Mouse (Mus musculus): ENCODE results near the gene Ppp1r2. TPM values are rescaled to one million over a fixed set of nuclear protein-coding genes. Genes with fewer than 3 reads are reported as not detected.

Ppp1r2 gene
- total RNA-seq, 2 experiments from 2014 or later: 65.8 to 71.9 TPM

DNA sequence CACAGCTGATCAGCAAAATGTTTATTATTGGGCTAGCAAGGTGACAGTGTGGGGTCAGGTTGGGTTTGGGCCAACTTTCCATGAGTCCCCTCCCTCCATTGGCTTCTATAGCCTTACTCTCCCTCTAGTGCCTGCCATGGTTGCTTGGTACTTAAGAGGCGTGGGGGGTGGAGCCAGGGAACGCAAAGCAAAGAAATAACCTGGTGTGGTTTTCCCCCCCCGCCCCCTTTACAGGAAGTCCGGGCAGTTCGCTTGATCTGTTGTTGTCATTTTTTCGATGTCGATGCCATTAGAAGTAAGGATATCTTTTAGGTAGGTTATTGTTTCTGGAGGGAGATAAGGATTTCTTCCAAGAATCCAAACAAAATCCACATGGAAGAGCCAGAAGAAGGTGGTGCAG is 22.0 kb upstream of the Ppp1r2 start:
- DNase-seq (ENCODE audit: extremely low spot score in 1 of 2, low spot score in 2 of 2): no peak
- intact Hi-C loops (cut with DNase I): no loop called here

DNA sequence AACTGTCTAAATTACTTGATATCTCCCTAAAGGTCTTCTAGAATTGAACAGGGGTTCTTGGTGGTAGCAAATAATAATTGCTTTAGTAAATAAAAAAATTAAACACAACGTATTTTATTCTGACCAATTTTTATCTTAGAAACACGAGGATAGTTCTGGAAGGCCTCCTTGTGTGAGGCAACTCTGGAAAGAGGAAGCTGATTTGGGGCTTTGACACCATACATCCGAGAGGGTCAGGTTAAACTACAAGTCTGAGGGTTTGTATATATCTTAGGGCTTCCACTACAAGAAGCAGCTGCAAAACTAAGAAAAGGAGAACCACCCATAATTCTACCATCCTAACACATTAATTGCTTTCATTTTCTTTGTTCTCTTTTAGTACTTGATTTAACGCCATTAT is 18.7 kb upstream of the Ppp1r2 start:
- no peak for DNase-seq (ENCODE audit: extremely low spot score in 1 of 2, low spot score in 2 of 2)
- intact Hi-C loops (cut with DNase I): no loop called here

DNA sequence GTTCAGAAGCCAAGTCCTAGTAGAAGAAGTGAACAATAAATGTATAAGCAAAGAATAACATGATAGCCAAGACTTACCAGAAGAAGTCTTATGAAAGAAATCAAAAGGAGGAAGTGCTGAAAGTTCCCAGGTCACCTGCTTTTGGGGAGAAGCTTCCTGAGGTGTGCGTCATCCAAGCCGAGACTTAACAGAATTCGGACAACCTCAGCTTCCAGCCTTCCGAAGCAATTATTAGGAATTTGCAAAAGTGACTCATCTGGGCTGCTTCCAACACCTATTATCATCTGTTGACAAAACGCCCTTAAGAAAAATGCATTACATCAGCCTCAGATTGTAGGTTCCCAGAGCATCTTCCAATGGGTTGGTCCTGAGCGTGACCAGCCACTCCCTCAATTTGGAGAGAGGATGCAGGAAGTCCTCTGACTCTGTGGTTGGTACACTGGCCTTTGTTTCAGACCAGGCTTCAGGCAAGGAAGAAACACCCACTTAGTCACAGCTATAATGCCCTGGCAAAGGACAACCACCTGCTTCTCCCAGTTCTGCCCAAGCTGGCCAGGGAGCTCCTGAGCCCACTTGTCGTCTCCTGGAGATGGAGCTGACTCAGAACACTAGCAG is 15.8 kb upstream of the Ppp1r2 start:
- no peak for DNase-seq (ENCODE audit: extremely low spot score in 1 of 2, low spot score in 2 of 2)
- intact Hi-C loops (cut with DNase I): no loop called here

- intact Hi-C loops (cut with DNase I): no loop called here
- DNase-seq (ENCODE audit: extremely low spot score in 1 of 2, low spot score in 2 of 2): peak; percentile 79 to 92
Observed at GRCm38 (mm10) chr16:31290281-31290680, 15.2 kb upstream of the Ppp1r2 start.

GRCm38 (mm10) chr16:31287712-31288111 is 12.6 kb upstream of the Ppp1r2 start:
- intact Hi-C loops (cut with DNase I): no loop called here
- DNase-seq (ENCODE audit: extremely low spot score in 1 of 2, low spot score in 2 of 2): no peak

DNA sequence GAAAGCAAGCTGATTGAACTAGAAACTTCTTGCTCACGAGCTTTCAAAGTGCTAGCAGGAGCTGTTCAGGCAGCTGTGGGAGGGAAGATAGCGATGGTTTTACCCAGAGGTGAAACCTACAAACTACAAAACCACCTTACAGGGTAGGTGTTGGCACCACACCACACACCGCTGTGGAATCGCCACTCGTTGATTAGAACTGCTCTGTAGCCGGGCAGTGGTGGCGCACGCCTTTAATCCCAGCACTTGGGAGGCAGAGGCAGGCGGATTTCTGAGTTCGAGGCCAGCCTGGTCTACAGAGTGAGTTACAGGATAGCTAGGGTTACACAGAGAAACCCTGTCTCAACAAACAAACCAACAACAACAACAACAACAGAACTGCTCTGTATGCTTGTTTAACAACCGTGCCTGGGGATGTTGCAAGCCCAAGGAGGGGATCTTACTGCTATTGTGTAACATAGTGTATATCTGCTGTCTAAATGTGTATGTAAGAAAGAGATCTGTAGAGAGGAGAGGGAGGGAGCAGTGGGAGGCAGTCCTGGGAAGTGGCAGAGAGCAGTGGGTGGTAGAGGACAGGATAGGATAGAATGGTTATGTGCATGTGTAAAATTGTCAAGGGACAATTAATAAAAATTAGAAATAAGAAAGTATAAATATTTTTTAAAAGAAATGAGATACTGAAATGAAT is 11.9 kb upstream of the Ppp1r2 start:
- DNase-seq (ENCODE audit: extremely low spot score in 1 of 2, low spot score in 2 of 2): no peak

GRCm38 (mm10) chr16:31281981-31282380 is 6.9 kb upstream of the Ppp1r2 start:
- intact Hi-C loops (cut with DNase I): no loop called here
- DNase-seq (ENCODE audit: extremely low spot score in 1 of 2, low spot score in 2 of 2): peak in 1 of 2 experiments; percentile 70

More for the DNA sequence above, 11.9 kb upstream of the Ppp1r2 start:
- intact Hi-C loops (cut with DNase I): no loop called here

DNA sequence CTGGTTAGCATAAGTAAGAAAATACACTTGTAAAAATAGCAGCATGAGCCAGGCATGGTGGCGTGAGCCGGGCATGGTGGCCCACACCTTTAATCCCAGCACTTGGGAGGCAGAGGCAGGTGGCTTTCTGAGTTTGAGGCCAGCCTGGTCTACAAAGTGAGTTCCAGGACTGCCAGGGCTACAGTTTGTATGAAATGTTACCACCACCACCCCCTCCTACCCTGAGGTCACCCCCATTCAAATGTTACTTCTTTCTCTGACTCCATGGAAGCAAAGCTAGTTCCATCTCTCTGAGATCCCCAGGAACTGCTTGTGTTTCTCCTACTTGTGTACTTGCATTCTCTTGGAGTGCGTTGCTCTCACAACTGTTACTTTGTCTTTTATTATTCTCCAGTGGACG is 5.1 kb upstream of the Ppp1r2 start:
- intact Hi-C loops (cut with DNase I): no loop called here
- no peak for DNase-seq (ENCODE audit: extremely low spot score in 1 of 2, low spot score in 2 of 2)

DNA sequence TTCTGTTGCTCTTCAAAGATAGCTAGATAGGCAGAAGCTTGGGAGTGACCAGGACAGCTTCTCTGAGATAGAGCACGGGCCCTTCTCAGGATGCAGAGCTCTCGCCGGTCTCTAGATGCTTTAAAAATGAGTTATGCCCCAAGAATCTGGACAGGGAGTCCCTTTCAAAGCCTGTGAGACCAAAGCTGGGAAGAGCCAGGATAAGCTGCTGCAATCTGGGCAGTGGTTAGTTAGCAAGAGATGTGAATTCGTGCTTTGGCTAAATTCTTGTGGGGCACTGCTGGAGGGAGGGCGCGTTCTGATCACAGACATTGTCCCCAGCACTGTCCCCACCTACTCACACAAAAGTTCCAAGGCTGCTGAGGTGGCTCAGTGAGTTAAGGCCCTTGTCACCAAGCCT is 3.5 kb upstream of the Ppp1r2 start:
- intact Hi-C loops (cut with DNase I): loop anchor here (5.0 kb wide), 1 partner anchor 69 kb away; no protein-coding TSS in a partner anchor
- no peak for DNase-seq (ENCODE audit: extremely low spot score in 1 of 2, low spot score in 2 of 2)

GRCm38 (mm10) chr16:31278081-31278480 is 3.0 kb upstream of the Ppp1r2 start:
- DNase-seq (ENCODE audit: extremely low spot score in 1 of 2, low spot score in 2 of 2): no peak
- intact Hi-C loops (cut with DNase I): loop anchor here (5.0 kb wide), 1 partner anchor 69 kb away; no protein-coding TSS in a partner anchor

DNA sequence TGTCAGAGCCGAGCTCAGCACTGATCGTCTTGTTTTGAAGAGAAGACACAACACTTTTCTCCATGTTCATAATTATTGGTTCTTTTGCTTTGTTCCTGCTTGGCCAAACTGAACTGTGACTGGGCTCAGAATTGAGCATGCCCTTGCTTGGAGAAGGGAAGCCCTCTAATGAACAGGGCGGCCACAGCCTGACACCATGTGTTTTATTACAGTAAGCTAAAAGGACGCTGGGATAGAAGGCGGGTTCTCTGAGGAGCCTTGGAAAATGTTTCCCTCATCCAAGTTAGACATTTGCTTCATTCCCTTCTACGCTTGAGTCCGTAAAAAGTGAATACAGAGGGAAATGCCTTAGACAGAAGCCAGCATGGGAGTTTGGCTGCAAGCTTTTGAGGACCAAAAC is 1.9 kb upstream of the Ppp1r2 start:
- DNase-seq (ENCODE audit: extremely low spot score in 1 of 2, low spot score in 2 of 2): no peak
- intact Hi-C loops (cut with DNase I): loop anchor here (5.0 kb wide), 1 partner anchor 70 kb away; no protein-coding TSS in a partner anchor

- intact Hi-C loops (cut with DNase I): loop anchor here (5.0 kb wide), 1 partner anchor 71 kb away; no protein-coding TSS in a partner anchor
- DNase-seq (ENCODE audit: extremely low spot score in 1 of 2, low spot score in 2 of 2): peak in 1 of 2 experiments; percentile 75
Observed at GRCm38 (mm10) chr16:31276539-31276938, 1.5 kb upstream of the Ppp1r2 start.

DNA sequence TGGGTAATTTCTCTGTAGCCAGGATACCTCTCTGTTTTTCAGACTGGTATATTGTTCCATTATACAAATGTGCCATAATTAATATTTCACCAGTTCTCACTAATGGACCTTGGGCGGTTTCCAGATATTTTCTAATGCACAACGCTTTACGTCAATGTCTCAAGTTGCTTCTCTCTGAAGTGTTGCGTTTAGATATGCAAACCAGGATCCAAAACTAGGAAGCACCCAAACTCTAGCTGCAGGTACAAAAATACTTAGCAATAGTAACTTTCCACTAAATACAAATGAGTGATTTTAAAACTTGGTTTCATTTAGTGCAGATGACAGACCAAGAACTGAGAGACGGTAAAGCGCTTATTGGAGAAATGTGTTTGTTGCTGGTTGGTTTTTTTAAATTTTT is 993 bp downstream of the Ppp1r2 start:
- no peak for DNase-seq (ENCODE audit: extremely low spot score in 1 of 2, low spot score in 2 of 2)
- intact Hi-C loops (cut with DNase I): loop anchor here (5.0 kb wide), 1 partner anchor 72 kb away; the partner anchor contains the start of gene Acap2

GRCm38 (mm10) chr16:31266692-31267091 is 8.4 kb downstream of the Ppp1r2 start:
- DNase-seq (ENCODE audit: extremely low spot score in 1 of 2, low spot score in 2 of 2): no peak
- intact Hi-C loops (cut with DNase I): no loop called here

DNA sequence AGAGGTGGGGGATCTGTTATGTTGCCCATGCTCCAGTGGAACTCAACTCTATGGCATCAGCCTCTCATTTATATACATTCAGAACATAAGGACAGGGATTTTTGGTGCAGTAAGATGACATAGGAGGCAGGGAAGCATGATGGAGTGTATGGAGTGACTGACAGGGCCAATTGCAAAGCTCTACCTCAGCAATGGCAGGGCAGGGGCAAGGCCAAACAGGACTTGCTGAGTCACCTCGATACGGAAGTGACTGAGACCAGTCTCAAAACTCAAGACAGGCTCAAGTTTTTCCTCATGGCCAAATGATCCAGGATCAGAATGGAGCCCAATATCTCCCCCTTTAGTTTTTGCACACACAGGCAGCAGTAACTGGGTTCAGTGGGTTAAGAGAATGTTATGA is 18.9 kb downstream of the Ppp1r2 start:
- intact Hi-C loops (cut with DNase I): loop anchor here (5.0 to 10.0 kb wide), 2 partner anchors 91 to 151 kb away; no protein-coding TSS in a partner anchor
- DNase-seq (ENCODE audit: extremely low spot score in 1 of 2, low spot score in 2 of 2): no peak

DNA sequence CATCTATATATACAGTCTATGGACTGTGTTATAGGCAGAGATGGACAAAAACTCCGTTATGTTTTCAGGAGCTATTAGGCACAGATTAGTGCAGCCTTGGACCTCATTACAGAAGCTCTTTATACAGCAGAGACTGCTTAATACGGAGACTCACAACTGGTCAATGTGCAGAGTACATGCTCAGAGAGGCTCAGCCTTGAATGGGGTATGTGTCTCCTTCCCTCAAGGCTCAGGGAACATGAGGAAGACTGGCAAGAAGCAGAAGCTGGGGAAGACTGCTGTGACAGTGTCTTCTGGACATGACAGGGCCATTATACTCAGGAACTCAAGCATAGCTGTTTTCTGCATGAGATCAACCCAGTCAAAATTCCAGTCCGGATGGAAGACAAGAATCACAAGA is 19.4 kb downstream of the Ppp1r2 start:
- intact Hi-C loops (cut with DNase I): loop anchor here (5.0 to 10.0 kb wide), 2 partner anchors 92 to 151 kb away; no protein-coding TSS in a partner anchor
- no peak for DNase-seq (ENCODE audit: extremely low spot score in 1 of 2, low spot score in 2 of 2)

DNA sequence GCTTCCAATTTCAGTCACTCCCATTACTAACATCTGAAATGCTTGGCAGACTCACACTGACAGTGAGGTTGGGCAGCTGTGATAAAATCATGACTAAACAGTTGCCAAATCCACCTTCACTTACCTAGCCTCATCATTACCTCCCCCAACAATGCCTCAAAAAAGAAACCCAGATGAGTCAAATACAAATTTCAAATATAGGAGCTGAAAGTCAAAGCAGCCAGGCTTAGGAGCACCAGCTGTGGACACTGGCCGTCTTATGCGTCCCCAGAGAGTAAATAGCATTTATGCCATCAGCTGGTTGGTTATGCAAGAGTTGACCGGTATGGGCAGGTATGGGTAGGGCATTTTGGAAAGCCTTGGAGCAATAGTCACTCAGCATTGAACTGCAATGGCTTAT is 25.7 kb downstream of the Ppp1r2 start:
- intact Hi-C loops (cut with DNase I): no loop called here
- DNase-seq (ENCODE audit: extremely low spot score in 1 of 2, low spot score in 2 of 2): no peak

- DNase-seq (ENCODE audit: extremely low spot score in 1 of 2, low spot score in 2 of 2): no peak
Observed at GRCm38 (mm10) chr16:31248717-31249116, 26.4 kb downstream of the Ppp1r2 start.

GRCm38 (mm10) chr16:31247442-31247841 is 27.6 kb downstream of the Ppp1r2 start:
- DNase-seq (ENCODE audit: extremely low spot score in 1 of 2, low spot score in 2 of 2): no peak
- intact Hi-C loops (cut with DNase I): no loop called here

More at GRCm38 (mm10) chr16:31248717-31249116, 26.4 kb downstream of the Ppp1r2 start:
- intact Hi-C loops (cut with DNase I): no loop called here

DNA sequence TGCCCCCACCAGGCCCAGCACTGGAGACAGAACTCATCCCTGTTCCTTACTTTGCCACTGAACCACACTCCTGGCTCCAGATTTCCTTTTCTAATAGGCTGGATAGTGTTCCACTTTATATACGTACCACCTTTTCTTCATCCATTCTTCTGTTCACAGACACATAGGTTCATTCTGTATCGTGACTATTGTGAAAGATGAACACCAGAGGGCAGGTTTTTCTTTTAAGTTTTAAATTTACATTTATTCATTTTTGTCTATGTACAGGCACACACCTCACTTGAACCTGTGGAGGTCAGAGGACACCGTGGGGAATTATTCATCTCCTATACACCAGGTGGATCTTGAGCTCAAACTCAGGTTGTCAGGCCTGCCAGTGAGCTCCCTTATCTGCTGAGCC is 31.0 kb downstream of the Ppp1r2 start:
- intact Hi-C loops (cut with DNase I): no loop called here
- no peak for DNase-seq (ENCODE audit: extremely low spot score in 1 of 2, low spot score in 2 of 2)

Data from left cerebral cortex, postnatal 10 days (tissue).